In genomic region chr7:126487052-126487483, GRCm38 (mm10) we compare ENCODE assay signal across 8 mouse cellular contexts. TPM values are rescaled to one million over a fixed set of nuclear protein-coding genes. Genes with fewer than 3 reads are reported as not detected.
A peak's percentile ranks its signal among the peaks of the same experiment; 100 is the strongest.
DNase-seq lines count a peak whose midpoint lies in the region; ATAC-seq and TF ChIP-seq lines count a peak whose summit lies in the region.

TSS of gene Tufm (plus strand) at chr7:126487361.

- under 1% methylated on average over 32 of the region's 32 CpGs for WGBS in forebrain, embryonic 14.5 days
- under 1% methylated on average over 32 of the region's 32 CpGs for WGBS in lung, adult 2 months

- no peaks in the 10 kb centered on the region for H3K4me1 ChIP-seq in ES-Bruce4 (ENCODE audit: control insufficient read depth, insufficient read depth, low read length)
- peaks cover 7% of the 10 kb centered on the region for H3K4me1 ChIP-seq in forebrain, embryonic 14.5 days (ENCODE audit: control insufficient read depth, insufficient read depth, low read length)
- no peaks in the 10 kb centered on the region for H3K4me1 ChIP-seq in lung, adult 2 months (ENCODE audit: control insufficient read depth, insufficient read depth, low read length)

- H3K9ac ChIP-seq in ES-Bruce4 (ENCODE audit: low read depth, poor library complexity, severe bottlenecking): peak within 1 kb of the TSS; percentile 88
- H3K9ac ChIP-seq in forebrain, embryonic 14.5 days (ENCODE audit: low read length): peak within 1 kb of the TSS; percentile 70

- peak within 1 kb of the TSS; percentile 41; the same call in 1 of the 2 replicates for H3K27ac ChIP-seq in ES-Bruce4 (ENCODE audit: insufficient read depth, low read length)
- peak within 1 kb of the TSS; percentile 60; the same call in 1 of the 2 replicates for H3K27ac ChIP-seq in forebrain, embryonic 14.5 days (ENCODE audit: low read depth, low read length)

- TF ChIP-seq POLR2A in ES-Bruce4 (IDR thresholded peaks at IDR 0.05; ENCODE audit: insufficient read depth, low read length): no peak
- TF ChIP-seq POLR2A in lung, adult 2 months (IDR thresholded peaks at IDR 0.05; ENCODE audit: borderline replicate concordance, extremely low read depth, low read depth, low read length): peak; percentile 10; the same call in 1 of the 2 replicates

- no peak for TF ChIP-seq CTCF in ES-Bruce4 (IDR thresholded peaks at IDR 0.05; ENCODE audit: low read depth, low read length)
- no peak for TF ChIP-seq CTCF in lung, adult 2 months (IDR thresholded peaks at IDR 0.05; ENCODE audit: insufficient read depth, low read length)

- H3K4me2 ChIP-seq in forebrain, embryonic 14.5 days (ENCODE audit: low read length): peak within 1 kb of the TSS; percentile 93

- peak; percentile 99 for DNase-seq in forebrain, embryonic 14.5 days (ENCODE audit: low spot score)
- peak; percentile 92 to 96 for DNase-seq in heart, postnatal 14 days
- DNase-seq in layer of hippocampus, adult 18-20 months (ENCODE audit: low spot score in 2 of 2): peak; percentile 97 to 99
- DNase-seq in lung, adult 2 months: peak; percentile 89
- DNase-seq in thymus, adult 18-20 months: peak; percentile 90 to 95

- ATAC-seq in cerebellum, adult (ENCODE audit: insufficient number of reproducible peaks, low FRiP score, low TSS enrichment): peak; percentile 95
- ATAC-seq in forebrain, embryonic 14.5 days: peak; percentile 93
- peak; percentile 83 for ATAC-seq in neutrophil, adult 5-6 weeks (ENCODE audit: extremely low read depth, insufficient number of reproducible peaks, low FRiP score, poor library complexity, severe bottlenecking)

- TF ChIP-seq EP300 in ES-Bruce4 (IDR thresholded peaks at IDR 0.05; ENCODE audit: insufficient read depth, low read depth, low read length): no peak

- intact Hi-C loops in heart, postnatal 14 days (cut with DNase I): loop anchor here (5.0 to 10.0 kb wide), 2 partner anchors 158 to 210 kb away; partner anchors contain the start of genes Bola2, Sgf29 and Slx1b

- H3K36me3 ChIP-seq in ES-Bruce4 (ENCODE audit: control insufficient read depth, insufficient read depth, low read length, poor library complexity, severe bottlenecking): peaks cover 23% of the 10 kb centered on the region
- H3K36me3 ChIP-seq in forebrain, embryonic 14.5 days (ENCODE audit: control insufficient read depth, insufficient read depth, low read length): peaks cover 31% of the 10 kb centered on the region

- H3K27me3 ChIP-seq in ES-Bruce4 (ENCODE audit: control insufficient read depth, insufficient read depth, low read length, poor library complexity, severe bottlenecking): no peaks in the 10 kb centered on the region
- H3K27me3 ChIP-seq in forebrain, embryonic 14.5 days (replicated peaks; ENCODE audit: control insufficient read depth, insufficient read depth, low read length): no peaks in the 10 kb centered on the region

- H3K4me3 ChIP-seq in ES-Bruce4 (ENCODE audit: low read depth, low read length): peak within 1 kb of the TSS; percentile 93
- peak within 1 kb of the TSS; percentile 56 for H3K4me3 ChIP-seq in forebrain, embryonic 14.5 days (ENCODE audit: low read depth, low read length)
- H3K4me3 ChIP-seq in lung, adult 2 months (replicated peaks; ENCODE audit: extremely low read depth, low read depth, low read length): peak within 1 kb of the TSS; percentile 81

- H3K9me3 ChIP-seq in ES-Bruce4 (replicated peaks; ENCODE audit: control insufficient read depth, insufficient read depth, low read length, poor library complexity, severe bottlenecking): no peaks in the 10 kb centered on the region
- no peaks in the 10 kb centered on the region for H3K9me3 ChIP-seq in forebrain, embryonic 14.5 days (replicated peaks; ENCODE audit: control insufficient read depth, low read length)

RNA-seq across cellular contexts. Expression of gene Tufm, which starts in this region (rescaled TPM):
- polyA plus RNA-seq in ES-Bruce4 (2011; ENCODE audit: insufficient read depth, insufficient read length, low read depth, missing spikeins): 100 and 102 TPM in 2 replicates
- polyA plus RNA-seq in forebrain, embryonic 14.5 days (2014; fragmentation: Nextera tagmentation; extraction: Ambion mirVana): 135 and 147 TPM in 2 replicates
- 100 to 1,000 TPM; 291 to 309 TPM for total RNA-seq in heart, postnatal 14 days (2021)
- total RNA-seq in layer of hippocampus, adult 18-20 months (2021): 10 to 100 TPM; 78.7 to 84.1 TPM
- polyA plus RNA-seq in lung, adult 2 months (2012; rRNA removed): 53.1 and 71.0 TPM in 2 replicates
- total RNA-seq in neutrophil, adult 5-6 weeks (2017): 33.6 and 38.4 TPM in 2 replicates

Comparison
In these comparisons a context has a peak if more than half of its experiments do, and no peak if none do; other contexts are left out.
1. Peak in every context shown above with its lines: DNase-seq, ATAC-seq, H3K4me3 ChIP-seq and H3K27ac ChIP-seq.